Mouse (Mus musculus): Measurements from ENCODE around the gene Npy. TPM values are rescaled to one million over a fixed set of nuclear protein-coding genes. Genes with fewer than 3 reads are reported as not detected.

Gene Npy
- polyA plus RNA-seq, 1 experiment from 2014 or later = 2.6 TPM

GRCm38 (mm10) chr6:49817625-49818024 is 4.9 kb upstream of the Npy start:
- H3K9me3 ChIP-seq = no peaks in the 10 kb centered on the region
- no peak overlapping the region for H3K9ac ChIP-seq
- no peak overlapping the region for H3K4me2 ChIP-seq
- H3K36me3 ChIP-seq = no peaks in the 10 kb centered on the region
- H3K4me3 ChIP-seq = no peak overlapping the region
- peaks cover 9% of the 10 kb centered on the region for H3K4me1 ChIP-seq
- ATAC-seq (ENCODE audit: borderline replicate concordance, extremely low read depth, low FRiP score, low TSS enrichment) = no peak
- no peak overlapping the region for H3K27ac ChIP-seq
- 69% methylated on average over 6 of the region's 6 CpGs for WGBS
- peaks cover 34% of the 10 kb centered on the region for H3K27me3 ChIP-seq

- Histone ChIP-seq H3K9ac (no peak overlapping the region), H3K27ac (no peak overlapping the region), H3K4me2 (peak overlapping the region; percentile 87), H3K9me3 (no peaks in the 10 kb centered on the region), H3K4me1 (peaks cover 11% of the 10 kb centered on the region), H3K4me3 (peak overlapping the region; percentile 42), H3K27me3 (peaks cover 78% of the 10 kb centered on the region), H3K36me3 (no peaks in the 10 kb centered on the region)
- no peak for ATAC-seq (ENCODE audit: borderline replicate concordance, extremely low read depth, low FRiP score, low TSS enrichment)
- under 1% methylated on average over 10 of the region's 10 CpGs for WGBS
Measured at GRCm38 (mm10) chr6:49822871-49823230, 341 bp downstream of the Npy start.

- H3K36me3 ChIP-seq = no peaks in the 10 kb centered on the region
- H3K9ac ChIP-seq = no peak overlapping the region
- H3K27ac ChIP-seq = no peak overlapping the region
- H3K4me1 ChIP-seq = peaks cover 11% of the 10 kb centered on the region
- ATAC-seq (ENCODE audit: borderline replicate concordance, extremely low read depth, low FRiP score, low TSS enrichment) = no peak
- H3K9me3 ChIP-seq = no peaks in the 10 kb centered on the region
- H3K27me3 ChIP-seq = peaks cover 82% of the 10 kb centered on the region
- 11% methylated on average over 15 of the region's 15 CpGs for WGBS
- H3K4me3 ChIP-seq = no peak overlapping the region
- H3K4me2 ChIP-seq = no peak overlapping the region
Measured at GRCm38 (mm10) chr6:49823371-49823770, 861 bp downstream of the Npy start.

GRCm38 (mm10) chr6:49823821-49824220 is 1.3 kb downstream of the Npy start:
- ATAC-seq (ENCODE audit: borderline replicate concordance, extremely low read depth, low FRiP score, low TSS enrichment) = no peak
- Histone ChIP-seq H3K9ac (no peak overlapping the region), H3K27ac (no peak overlapping the region), H3K36me3 (no peaks in the 10 kb centered on the region), H3K4me2 (no peak overlapping the region), H3K9me3 (no peaks in the 10 kb centered on the region), H3K27me3 (peaks cover 80% of the 10 kb centered on the region), H3K4me3 (no peak overlapping the region), H3K4me1 (peaks cover 11% of the 10 kb centered on the region)
- 18% methylated on average over 2 of the region's 2 CpGs for WGBS

GRCm38 (mm10) chr6:49831579-49831978 is 9.1 kb downstream of the Npy start:
- Histone ChIP-seq H3K9ac (no peak overlapping the region), H3K4me3 (no peak overlapping the region), H3K27me3 (peaks cover 11% of the 10 kb centered on the region; the same call in 1 of the 2 replicates), H3K4me1 (no peaks in the 10 kb centered on the region), H3K9me3 (no peaks in the 10 kb centered on the region), H3K27ac (no peak overlapping the region), H3K36me3 (no peaks in the 10 kb centered on the region), H3K4me2 (no peak overlapping the region)
- ATAC-seq (ENCODE audit: borderline replicate concordance, extremely low read depth, low FRiP score, low TSS enrichment) = no peak
- 65% methylated on average over 2 of the region's 2 CpGs for WGBS

- Histone ChIP-seq H3K4me2 (no peak overlapping the region), H3K27ac (no peak overlapping the region), H3K9ac (no peak overlapping the region), H3K9me3 (no peaks in the 10 kb centered on the region), H3K27me3 (no peaks in the 10 kb centered on the region), H3K36me3 (no peaks in the 10 kb centered on the region), H3K4me3 (no peak overlapping the region), H3K4me1 (no peaks in the 10 kb centered on the region)
- no peak for ATAC-seq (ENCODE audit: borderline replicate concordance, extremely low read depth, low FRiP score, low TSS enrichment)
- 60% methylated on average over 2 of the region's 2 CpGs for WGBS
Measured at GRCm38 (mm10) chr6:49856830-49857229, 34.3 kb downstream of the Npy start.

GRCm38 (mm10) chr6:49867571-49867970 is 45.1 kb downstream of the Npy start:
- Histone ChIP-seq H3K4me3 (no peak overlapping the region), H3K9me3 (no peaks in the 10 kb centered on the region), H3K36me3 (no peaks in the 10 kb centered on the region), H3K4me1 (no peaks in the 10 kb centered on the region), H3K27me3 (no peaks in the 10 kb centered on the region), H3K9ac (no peak overlapping the region), H3K4me2 (no peak overlapping the region), H3K27ac (no peak overlapping the region)
- 59% methylated on average over 6 of the region's 6 CpGs for WGBS
- no peak for ATAC-seq (ENCODE audit: borderline replicate concordance, extremely low read depth, low FRiP score, low TSS enrichment)

- no peak overlapping the region for H3K27ac ChIP-seq
- H3K4me1 ChIP-seq = no peaks in the 10 kb centered on the region
- ATAC-seq (ENCODE audit: borderline replicate concordance, extremely low read depth, low FRiP score, low TSS enrichment) = no peak
- no peaks in the 10 kb centered on the region for H3K36me3 ChIP-seq
- 90% methylated on average over 6 of the region's 6 CpGs for WGBS
- H3K9me3 ChIP-seq = no peaks in the 10 kb centered on the region
- H3K27me3 ChIP-seq = no peaks in the 10 kb centered on the region
- H3K4me2 ChIP-seq = no peak overlapping the region
- no peak overlapping the region for H3K9ac ChIP-seq
- no peak overlapping the region for H3K4me3 ChIP-seq
Measured at GRCm38 (mm10) chr6:49871071-49871470, 48.6 kb downstream of the Npy start.

- Histone ChIP-seq H3K9ac (no peak overlapping the region), H3K27ac (no peak overlapping the region), H3K4me3 (no peak overlapping the region), H3K36me3 (no peaks in the 10 kb centered on the region), H3K27me3 (no peaks in the 10 kb centered on the region), H3K9me3 (no peaks in the 10 kb centered on the region), H3K4me1 (no peaks in the 10 kb centered on the region), H3K4me2 (no peak overlapping the region)
- ATAC-seq (ENCODE audit: borderline replicate concordance, extremely low read depth, low FRiP score, low TSS enrichment) = no peak
- 54% methylated on average over 1 of the region's 1 CpGs for WGBS
Measured at GRCm38 (mm10) chr6:49873556-49873955, 51.0 kb downstream of the Npy start.

- WGBS = 73% methylated on average over 2 of the region's 2 CpGs
- ATAC-seq (ENCODE audit: borderline replicate concordance, extremely low read depth, low FRiP score, low TSS enrichment) = no peak
- H3K9ac ChIP-seq = no peak overlapping the region
- H3K4me2 ChIP-seq = no peak overlapping the region
- H3K4me1 ChIP-seq = no peaks in the 10 kb centered on the region
- no peaks in the 10 kb centered on the region for H3K27me3 ChIP-seq
- H3K27ac ChIP-seq = no peak overlapping the region
- H3K4me3 ChIP-seq = no peak overlapping the region
- H3K36me3 ChIP-seq = no peaks in the 10 kb centered on the region
- H3K9me3 ChIP-seq = no peaks in the 10 kb centered on the region
Measured at GRCm38 (mm10) chr6:49875160-49875559, 52.6 kb downstream of the Npy start.

GRCm38 (mm10) chr6:49875791-49876190 is 53.3 kb downstream of the Npy start:
- H3K4me3 ChIP-seq = no peak overlapping the region
- no peaks in the 10 kb centered on the region for H3K36me3 ChIP-seq
- no peak for ATAC-seq (ENCODE audit: borderline replicate concordance, extremely low read depth, low FRiP score, low TSS enrichment)
- H3K27ac ChIP-seq = no peak overlapping the region
- no peak overlapping the region for H3K4me2 ChIP-seq
- H3K4me1 ChIP-seq = no peaks in the 10 kb centered on the region
- no peaks in the 10 kb centered on the region for H3K9me3 ChIP-seq
- 35% methylated on average over 6 of the region's 6 CpGs for WGBS
- H3K27me3 ChIP-seq = no peaks in the 10 kb centered on the region
- H3K9ac ChIP-seq = no peak overlapping the region
